Mouse (Mus musculus) megakaryocyte, embryonic 14.5 days (primary cell): ENCODE data around the gene Arpc5l.

ENCODE experiments used
- FLI1 ChIP-seq: IDR thresholded peaks from 2 replicates; pipeline ENCODE4 v1.6.1; 2012; ENCODE audit warnings: low read length, inconsistent platforms, mixed read lengths
- GATA1 ChIP-seq: IDR thresholded peaks from 3 replicates; pipeline ENCODE4 v1.6.1; 2012; ENCODE audit warnings: mixed read lengths, low read length, inconsistent platforms, borderline replicate concordance

GRCm38 (mm10) chr2:38975941-38976805 lies 29.0 kb upstream of the Arpc5l start:
- TF ChIP-seq GATA1: no peak
- no peak for TF ChIP-seq FLI1
